Mouse (Mus musculus): ENCODE results near the gene Tmem119. TPM values are rescaled to one million over a fixed set of nuclear protein-coding genes. Genes with fewer than 3 reads are reported as not detected.

Gene Tmem119
- polyA plus RNA-seq, 1 experiment = 13.5 TPM

- WGBS = 78% methylated on average over 9 of the region's 9 CpGs
- Histone ChIP-seq H3K4me3 (ENCODE audit: low read depth, low read length) (no peak overlapping the region), H3K4me1 (ENCODE audit: control insufficient read depth, insufficient read depth, insufficient read length, low read length) (peaks cover 3% of the 10 kb centered on the region; the same call in 1 of the 2 replicates), H3K27me3 (ENCODE audit: control insufficient read depth, insufficient read depth, low read length) (no peaks in the 10 kb centered on the region), H3K27ac (ENCODE audit: insufficient read depth, low read depth, low read length) (peak overlapping the region; percentile 24; the same call in 1 of the 2 replicates), H3K36me3 (ENCODE audit: control insufficient read depth, insufficient read depth, low read length) (peaks cover 57% of the 10 kb centered on the region)
- TF ChIP-seq POLR2A (IDR thresholded peaks at IDR 0.05; ENCODE audit: low read depth, low read length) (no peak), CTCF (IDR thresholded peaks at IDR 0.05; ENCODE audit: extremely low read depth, insufficient read length, insufficient replicate concordance, low read depth, low read length) (no peak)
Measured at GRCm38 (mm10) chr5:113842244-113842643, 41.9 kb upstream of the Tmem119 start.

GRCm38 (mm10) chr5:113841243-113842225 lies 41.2 kb upstream of the Tmem119 start:
- H3K4me3 ChIP-seq (ENCODE audit: low read depth, low read length) = no peak overlapping the region
- TF ChIP-seq CTCF (IDR thresholded peaks at IDR 0.05; ENCODE audit: extremely low read depth, insufficient read length, insufficient replicate concordance, low read depth, low read length) (no peak), POLR2A (IDR thresholded peaks at IDR 0.05; ENCODE audit: low read depth, low read length) (no peak)
- 75% methylated on average over 23 of the region's 23 CpGs for WGBS
- no peaks in the 10 kb centered on the region for H3K27me3 ChIP-seq (ENCODE audit: control insufficient read depth, insufficient read depth, low read length)
- peaks cover 50% of the 10 kb centered on the region for H3K36me3 ChIP-seq (ENCODE audit: control insufficient read depth, insufficient read depth, low read length)
- peak overlapping the region; percentile 24; the same call in 1 of the 2 replicates for H3K27ac ChIP-seq (ENCODE audit: insufficient read depth, low read depth, low read length)
- peaks cover 3% of the 10 kb centered on the region; the same call in 1 of the 2 replicates for H3K4me1 ChIP-seq (ENCODE audit: control insufficient read depth, insufficient read depth, insufficient read length, low read length)

DNA sequence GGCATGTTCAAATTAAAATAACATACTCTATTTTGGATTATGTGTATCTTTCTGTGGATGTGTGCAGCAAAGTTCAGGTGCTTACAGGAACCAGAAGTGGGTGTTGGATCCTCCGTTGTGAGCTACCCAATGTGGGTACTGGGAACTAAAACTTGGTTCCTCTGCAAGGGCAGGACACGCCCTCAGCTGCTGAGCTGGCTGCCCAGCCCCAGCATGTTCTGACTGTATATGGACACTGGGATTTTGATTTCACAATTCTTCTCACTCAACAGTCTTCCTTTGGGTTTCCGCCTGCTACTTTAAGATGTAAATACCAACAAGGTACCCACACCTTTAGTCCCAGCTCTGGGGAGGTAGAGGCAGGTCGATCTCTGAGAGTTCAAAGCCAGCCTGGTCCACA lies 40.1 kb upstream of the Tmem119 start:
- H3K36me3 ChIP-seq (ENCODE audit: control insufficient read depth, insufficient read depth, low read length) = peaks cover 39% of the 10 kb centered on the region
- no peak for TF ChIP-seq POLR2A (IDR thresholded peaks at IDR 0.05; ENCODE audit: low read depth, low read length)
- no peak for TF ChIP-seq CTCF (IDR thresholded peaks at IDR 0.05; ENCODE audit: extremely low read depth, insufficient read length, insufficient replicate concordance, low read depth, low read length)
- H3K27me3 ChIP-seq (ENCODE audit: control insufficient read depth, insufficient read depth, low read length) = no peaks in the 10 kb centered on the region
- no peak overlapping the region for H3K27ac ChIP-seq (ENCODE audit: insufficient read depth, low read depth, low read length)
- peaks cover 3% of the 10 kb centered on the region; the same call in 1 of the 2 replicates for H3K4me1 ChIP-seq (ENCODE audit: control insufficient read depth, insufficient read depth, insufficient read length, low read length)
- 85% methylated on average over 4 of the region's 4 CpGs for WGBS
- H3K4me3 ChIP-seq (ENCODE audit: low read depth, low read length) = no peak overlapping the region

DNA sequence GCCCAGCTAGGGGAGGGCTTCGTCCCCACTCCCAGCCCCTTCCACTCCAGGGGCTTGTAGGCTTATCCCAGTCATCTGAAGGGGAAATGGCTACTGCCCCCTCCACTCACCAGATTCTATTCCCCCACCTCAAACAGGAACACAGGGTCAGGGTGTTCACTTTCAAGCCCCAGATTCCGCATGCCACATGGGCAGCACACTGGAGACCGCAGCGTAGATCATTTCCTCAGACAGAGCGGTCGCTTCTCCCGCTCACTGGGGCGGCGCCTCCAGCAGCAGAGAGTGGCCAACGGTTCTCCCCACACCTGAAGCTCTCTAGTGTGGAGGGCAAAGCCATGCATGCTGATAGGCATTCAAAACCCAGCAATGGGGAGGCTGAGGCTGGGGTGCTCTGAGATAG lies 36.6 kb upstream of the Tmem119 start:
- no peaks in the 10 kb centered on the region; the same call in 1 of the 2 replicates for H3K4me1 ChIP-seq (ENCODE audit: control insufficient read depth, insufficient read depth, insufficient read length, low read length)
- H3K4me3 ChIP-seq (ENCODE audit: low read depth, low read length) = no peak overlapping the region
- H3K27ac ChIP-seq (ENCODE audit: insufficient read depth, low read depth, low read length) = no peak overlapping the region
- 72% methylated on average over 10 of the region's 10 CpGs for WGBS
- H3K27me3 ChIP-seq (ENCODE audit: control insufficient read depth, insufficient read depth, low read length) = no peaks in the 10 kb centered on the region
- TF ChIP-seq POLR2A (IDR thresholded peaks at IDR 0.05; ENCODE audit: low read depth, low read length) = no peak
- TF ChIP-seq CTCF (IDR thresholded peaks at IDR 0.05; ENCODE audit: extremely low read depth, insufficient read length, insufficient replicate concordance, low read depth, low read length) = no peak
- H3K36me3 ChIP-seq (ENCODE audit: control insufficient read depth, insufficient read depth, low read length) = peaks cover 8% of the 10 kb centered on the region; the same call in 1 of the 2 replicates

DNA sequence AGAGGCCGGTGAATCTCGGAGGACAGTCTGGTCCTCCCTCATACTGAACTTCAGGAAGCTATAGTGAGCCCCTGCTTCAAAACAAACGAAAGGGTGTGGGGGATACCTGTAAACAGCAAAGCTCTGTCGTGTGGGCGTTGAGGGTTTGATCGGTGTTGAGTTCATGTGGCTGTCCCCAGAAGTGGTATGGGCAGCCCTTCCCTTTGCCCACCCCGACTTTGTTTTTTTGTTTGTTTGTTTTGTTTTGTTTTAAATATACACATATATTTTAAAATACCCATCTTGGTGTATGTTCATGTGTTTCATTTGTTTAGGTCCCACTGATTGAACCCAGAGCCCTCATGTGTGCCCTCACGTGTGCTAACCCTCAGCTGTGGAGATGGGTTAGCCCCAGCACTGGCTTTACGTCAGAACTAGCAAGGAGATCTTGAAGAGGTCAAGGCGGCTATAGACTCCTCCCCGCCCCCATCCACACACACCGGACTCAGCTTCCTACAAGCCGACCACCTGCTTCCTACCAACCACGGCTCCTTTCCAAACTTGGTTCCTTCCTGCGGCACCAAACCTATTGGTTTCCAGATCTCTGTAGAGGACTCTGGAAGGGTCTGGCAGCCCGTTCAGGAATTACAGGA lies 33.1 kb upstream of the Tmem119 start:
- Histone ChIP-seq H3K36me3 (ENCODE audit: control insufficient read depth, insufficient read depth, low read length) (no peaks in the 10 kb centered on the region), H3K27ac (ENCODE audit: insufficient read depth, low read depth, low read length) (no peak overlapping the region), H3K27me3 (ENCODE audit: control insufficient read depth, insufficient read depth, low read length) (no peaks in the 10 kb centered on the region), H3K4me1 (ENCODE audit: control insufficient read depth, insufficient read depth, insufficient read length, low read length) (no peaks in the 10 kb centered on the region; the same call in 1 of the 2 replicates), H3K4me3 (ENCODE audit: low read depth, low read length) (no peak overlapping the region)
- TF ChIP-seq CTCF (IDR thresholded peaks at IDR 0.05; ENCODE audit: extremely low read depth, insufficient read length, insufficient replicate concordance, low read depth, low read length) = no peak
- no peak for TF ChIP-seq POLR2A (IDR thresholded peaks at IDR 0.05; ENCODE audit: low read depth, low read length)
- 56% methylated on average over 16 of the region's 16 CpGs for WGBS

- no peaks in the 10 kb centered on the region for H3K27me3 ChIP-seq (ENCODE audit: control insufficient read depth, insufficient read depth, low read length)
- peak within 1 kb of the TSS; percentile 45 for H3K4me3 ChIP-seq (ENCODE audit: low read depth, low read length)
- no peak for TF ChIP-seq CTCF (IDR thresholded peaks at IDR 0.05; ENCODE audit: extremely low read depth, insufficient read length, insufficient replicate concordance, low read depth, low read length)
- TF ChIP-seq POLR2A (IDR thresholded peaks at IDR 0.05; ENCODE audit: low read depth, low read length) = no peak
- 27% methylated on average over 8 of the region's 8 CpGs for WGBS
- no peaks in the 10 kb centered on the region for H3K36me3 ChIP-seq (ENCODE audit: control insufficient read depth, insufficient read depth, low read length)
- H3K4me1 ChIP-seq (ENCODE audit: control insufficient read depth, insufficient read depth, insufficient read length, low read length) = no peaks in the 10 kb centered on the region; the same call in 1 of the 2 replicates
- peak within 1 kb of the TSS; percentile 54 for H3K27ac ChIP-seq (ENCODE audit: insufficient read depth, low read depth, low read length)
Measured at GRCm38 (mm10) chr5:113832490-113832901, 32.2 kb upstream of the Tmem119 start, which contains the start of gene Selplg. TSS of gene Selplg (minus strand) at chr5:113832644.
